In the genomic region with DNA sequence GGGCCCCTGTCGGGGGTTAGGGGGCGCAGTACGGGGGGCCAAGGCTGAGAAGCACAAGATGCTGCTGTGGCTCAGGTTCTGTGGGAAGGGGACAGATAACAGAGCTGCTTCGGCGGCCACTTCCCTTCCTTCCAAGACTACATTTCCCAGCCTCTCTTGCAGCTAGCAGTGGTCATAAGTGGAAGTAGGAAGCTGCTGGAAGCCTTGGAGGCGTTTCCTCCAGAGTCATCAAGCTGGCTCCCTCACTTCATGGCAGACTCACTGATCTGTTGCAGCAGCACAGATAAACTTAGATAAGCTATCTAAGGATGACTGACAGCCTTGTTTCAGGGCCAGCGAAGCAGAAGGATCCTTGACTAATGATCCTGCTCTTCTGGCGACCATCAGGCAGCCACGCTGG, we compare ENCODE assay signal across 9 mouse cellular contexts.
DNase-seq lines count a peak whose midpoint lies in the region; ATAC-seq and TF ChIP-seq lines count a peak whose summit lies in the region.
"Had no signal": no experiment of that assay in that cellular context is flagged by ENCODE, and none has a peak within 500 bp of the region (broad histone marks: within the 10 kb centered on the region; RNA-seq: fewer than 3 reads in every experiment).

No protein-coding gene starts in this region.

- peak overlapping the region; percentile 54; the same call in 1 of the 2 replicates for H3K27ac ChIP-seq in hindbrain, postnatal 0 days
- H3K27ac ChIP-seq in hindbrain, embryonic 14.5 days, result no peak overlapping the region
- H3K27ac ChIP-seq in heart, embryonic 16.5 days (ENCODE audit: low read length), result no peak overlapping the region
- no peak overlapping the region for H3K27ac ChIP-seq in midbrain, embryonic 14.5 days (replicated peaks; ENCODE audit: low read depth, low read length)

- peaks cover 11% of the 10 kb centered on the region; the same call in 1 of the 2 replicates for H3K4me1 ChIP-seq in hindbrain, postnatal 0 days (ENCODE audit: insufficient read depth, low read length)
- no peaks in the 10 kb centered on the region; the same call in 1 of the 2 replicates for H3K4me1 ChIP-seq in hindbrain, embryonic 14.5 days (replicated peaks; ENCODE audit: control insufficient read depth, insufficient read depth, low read length)
- H3K4me1 ChIP-seq in heart, embryonic 16.5 days (ENCODE audit: control insufficient read depth, insufficient read depth, low read length), result peaks cover 8% of the 10 kb centered on the region
- peaks cover 6% of the 10 kb centered on the region; the same call in 1 of the 2 replicates for H3K4me1 ChIP-seq in midbrain, embryonic 14.5 days (ENCODE audit: control insufficient read depth, insufficient read depth, low read length)

- no peak for ATAC-seq in hindbrain, postnatal 0 days
- no peak for ATAC-seq in hindbrain, embryonic 14.5 days (ENCODE audit: low FRiP score)
- peak; percentile 48; the same call in 1 of the 2 replicates for ATAC-seq in common myeloid progenitor, adult 5-6 weeks (replicated peaks; ENCODE audit: low read depth, poor library complexity, severe bottlenecking)
- no peak for ATAC-seq in heart, embryonic 16.5 days (replicated peaks; ENCODE audit: extremely low read depth, insufficient read depth, low FRiP score)
- no peak for ATAC-seq in midbrain, embryonic 14.5 days (ENCODE audit: low FRiP score, low TSS enrichment)

- no peak for TF ChIP-seq CTCF in hindbrain, postnatal 0 days (IDR thresholded peaks at IDR 0.05; ENCODE audit: low read depth)

- H3K4me3 ChIP-seq in hindbrain, postnatal 0 days (ENCODE audit: low read length), result no peak overlapping the region
- H3K4me3 ChIP-seq in hindbrain, embryonic 14.5 days (replicated peaks; ENCODE audit: low read length), result no peak overlapping the region
- no peak overlapping the region for H3K4me3 ChIP-seq in heart, embryonic 16.5 days (ENCODE audit: low read length)
- H3K4me3 ChIP-seq in midbrain, embryonic 14.5 days (replicated peaks; ENCODE audit: low read depth, low read length), result no peak overlapping the region
- H3K4me3 ChIP-seq: myocyte had no signal

- H3K36me3 ChIP-seq in hindbrain, postnatal 0 days (ENCODE audit: insufficient read depth, low read length), result no peaks in the 10 kb centered on the region
- H3K36me3 ChIP-seq in hindbrain, embryonic 14.5 days (replicated peaks; ENCODE audit: control insufficient read depth, insufficient read depth), result no peaks in the 10 kb centered on the region
- H3K36me3 ChIP-seq in heart, embryonic 16.5 days (ENCODE audit: control insufficient read depth, insufficient read depth), result no peaks in the 10 kb centered on the region
- no peaks in the 10 kb centered on the region for H3K36me3 ChIP-seq in midbrain, embryonic 14.5 days (ENCODE audit: control insufficient read depth, insufficient read depth, low read length)

- DNase-seq in hindbrain, postnatal 0 days (ENCODE audit: low spot score), result peak; percentile 66
- DNase-seq in hindbrain, embryonic 14.5 days (ENCODE audit: low spot score), result no peak
- DNase-seq in midbrain, embryonic 14.5 days, result peak; percentile 57
- no peak for DNase-seq in spleen, postnatal 10 days (ENCODE audit: low spot score in 2 of 2)
- no peak for DNase-seq in B cell, adult 2 months
- DNase-seq in right cerebral cortex, postnatal 14 days, result no peak

- H3K9ac ChIP-seq in hindbrain, postnatal 0 days (replicated peaks; ENCODE audit: low read length), result no peak overlapping the region
- H3K9ac ChIP-seq in hindbrain, embryonic 14.5 days, result no peak overlapping the region
- no peak overlapping the region for H3K9ac ChIP-seq in heart, embryonic 16.5 days (ENCODE audit: low read length)
- H3K9ac ChIP-seq in midbrain, embryonic 14.5 days (replicated peaks; ENCODE audit: low read length), result no peak overlapping the region

- 59% methylated on average over 9 of the region's 9 CpGs for WGBS in hindbrain, postnatal 0 days
- 66% methylated on average over 9 of the region's 9 CpGs for WGBS in hindbrain, embryonic 14.5 days
- 41% methylated on average over 9 of the region's 9 CpGs for WGBS in heart, embryonic 16.5 days
- 46% methylated on average over 9 of the region's 9 CpGs for WGBS in midbrain, embryonic 14.5 days

- no peaks in the 10 kb centered on the region for H3K27me3 ChIP-seq in hindbrain, postnatal 0 days (ENCODE audit: insufficient read depth, low read length)
- H3K27me3 ChIP-seq in hindbrain, embryonic 14.5 days (ENCODE audit: control insufficient read depth, insufficient read depth, low read length), result no peaks in the 10 kb centered on the region
- H3K27me3 ChIP-seq in heart, embryonic 16.5 days (ENCODE audit: control insufficient read depth, insufficient read depth, low read length), result peaks cover 66% of the 10 kb centered on the region
- no peaks in the 10 kb centered on the region for H3K27me3 ChIP-seq in midbrain, embryonic 14.5 days (ENCODE audit: control insufficient read depth, insufficient read depth, low read length)

- H3K4me2 ChIP-seq in hindbrain, postnatal 0 days (ENCODE audit: low read depth, low read length), result 0 out of 2 replicates have a peak overlapping the region, but pooled peaks have one; percentile 18
- H3K4me2 ChIP-seq in hindbrain, embryonic 14.5 days (replicated peaks), result no peak overlapping the region
- H3K4me2 ChIP-seq in heart, embryonic 16.5 days (ENCODE audit: low read depth, low read length), result peak overlapping the region; percentile 31; the same call in 1 of the 2 replicates
- peak overlapping the region; percentile 24; the same call in 1 of the 2 replicates for H3K4me2 ChIP-seq in midbrain, embryonic 14.5 days (ENCODE audit: low read length)

- H3K9me3 ChIP-seq in hindbrain, postnatal 0 days (ENCODE audit: low read length), result no peaks in the 10 kb centered on the region
- no peaks in the 10 kb centered on the region for H3K9me3 ChIP-seq in hindbrain, embryonic 14.5 days (ENCODE audit: control insufficient read depth, low read length)
- 0 out of 2 replicates have a peak, but pooled peaks cover 3% of the 10 kb centered on the region for H3K9me3 ChIP-seq in heart, embryonic 16.5 days (replicated peaks; ENCODE audit: control insufficient read depth, low read length)
- H3K9me3 ChIP-seq in midbrain, embryonic 14.5 days (ENCODE audit: control insufficient read depth, low read length), result no peaks in the 10 kb centered on the region

Comparison
In these comparisons a context has a peak if more than half of its experiments do, and no peak if none do; other contexts are left out.
1. DNase-seq: peak in hindbrain, postnatal 0 days (single experiment) and midbrain, embryonic 14.5 days (single experiment); none in hindbrain, embryonic 14.5 days (single experiment), spleen, postnatal 10 days (0 of 2), B cell, adult 2 months (0 of 2) and right cerebral cortex, postnatal 14 days (single experiment).